8 mouse cellular contexts compared by ENCODE assay signal in the genomic region with DNA sequence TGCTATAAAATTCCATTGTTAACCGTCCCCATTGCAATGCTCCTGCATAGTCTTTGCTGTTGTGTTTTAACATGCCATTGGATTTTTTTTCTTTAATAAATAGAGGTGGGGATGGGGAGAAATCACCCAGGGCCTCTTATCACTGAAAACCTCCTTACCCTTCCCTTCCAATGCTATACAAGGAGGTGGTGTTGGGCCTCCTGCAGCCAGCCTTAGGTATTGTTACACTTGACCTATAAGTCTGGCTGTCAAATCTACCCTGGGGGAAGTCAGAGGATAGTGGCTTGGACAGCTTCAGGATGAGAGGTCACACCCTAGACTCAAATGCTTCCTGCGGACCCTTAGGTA. TPM values are rescaled to one million over a fixed set of nuclear protein-coding genes. Genes with fewer than 3 reads are reported as not detected.
DNase-seq lines count a peak whose midpoint lies in the region; ATAC-seq and TF ChIP-seq lines count a peak whose summit lies in the region.

No protein-coding gene starts in this region.

- 40% methylated on average over 2 of the region's 2 CpGs for WGBS in heart, postnatal 0 days
- WGBS in hindbrain, embryonic 16.5 days, result 31% methylated on average over 2 of the region's 2 CpGs
- WGBS in midbrain, embryonic 15.5 days, result 34% methylated on average over 2 of the region's 2 CpGs

- H3K36me3 ChIP-seq in heart, postnatal 0 days (replicated peaks; ENCODE audit: control insufficient read depth, insufficient read depth, low read length), result no peaks in the 10 kb centered on the region
- H3K36me3 ChIP-seq in hindbrain, embryonic 16.5 days (ENCODE audit: control insufficient read depth, insufficient read depth, low read length), result no peaks in the 10 kb centered on the region
- no peaks in the 10 kb centered on the region for H3K36me3 ChIP-seq in midbrain, embryonic 15.5 days (replicated peaks)

- no peak for DNase-seq in heart, postnatal 0 days (ENCODE audit: low spot score)
- DNase-seq in heart, adult 11 months, result no peak
- DNase-seq in gastrocnemius, postnatal 4 days (ENCODE audit: low spot score in 2 of 2), result no peak
- no peak for DNase-seq in right cerebral cortex, postnatal 4 days
- no peak for DNase-seq in cerebellum, postnatal 10 days

- no peaks in the 10 kb centered on the region for H3K9me3 ChIP-seq in heart, postnatal 0 days (replicated peaks; ENCODE audit: control insufficient read depth, low read length)
- no peaks in the 10 kb centered on the region for H3K9me3 ChIP-seq in hindbrain, embryonic 16.5 days (ENCODE audit: control insufficient read depth, low read length)
- H3K9me3 ChIP-seq in midbrain, embryonic 15.5 days, result no peaks in the 10 kb centered on the region

- H3K27me3 ChIP-seq in heart, postnatal 0 days (ENCODE audit: control insufficient read depth, insufficient read depth, low read length), result no peaks in the 10 kb centered on the region
- no peaks in the 10 kb centered on the region for H3K27me3 ChIP-seq in hindbrain, embryonic 16.5 days (replicated peaks; ENCODE audit: control insufficient read depth, insufficient read depth, low read length)
- H3K27me3 ChIP-seq in midbrain, embryonic 15.5 days (replicated peaks), result no peaks in the 10 kb centered on the region

- ATAC-seq in heart, postnatal 0 days (ENCODE audit: insufficient read depth, low read depth), result no peak; the same call in 1 of the 2 replicates
- peak; percentile 72 for ATAC-seq in hindbrain, embryonic 16.5 days
- ATAC-seq in midbrain, embryonic 15.5 days (replicated peaks), result no peak

- peak overlapping the region; percentile 86 for H3K4me2 ChIP-seq in heart, postnatal 0 days (ENCODE audit: low read depth, low read length)
- peak overlapping the region; percentile 82 for H3K4me2 ChIP-seq in hindbrain, embryonic 16.5 days (ENCODE audit: low read length)
- H3K4me2 ChIP-seq in midbrain, embryonic 15.5 days, result peak overlapping the region; percentile 57

- TF ChIP-seq EP300 in heart, postnatal 0 days (IDR thresholded peaks at IDR 0.05; ENCODE audit: low read depth), result no peak

- peaks cover 13% of the 10 kb centered on the region for H3K4me1 ChIP-seq in heart, postnatal 0 days (ENCODE audit: control insufficient read depth, insufficient read depth)
- H3K4me1 ChIP-seq in brown adipose tissue, adult 24 weeks (ENCODE audit: control insufficient read depth, insufficient read depth, insufficient read length, low read length), result peaks cover 9% of the 10 kb centered on the region; the same call in 1 of the 2 replicates
- H3K4me1 ChIP-seq in hindbrain, embryonic 16.5 days (ENCODE audit: control insufficient read depth, insufficient read depth, low read depth, low read length), result peaks cover 17% of the 10 kb centered on the region
- H3K4me1 ChIP-seq in midbrain, embryonic 15.5 days, result peaks cover 22% of the 10 kb centered on the region

- H3K27ac ChIP-seq in heart, postnatal 0 days (ENCODE audit: low read depth), result 0 out of 2 replicates have a peak overlapping the region, but pooled peaks have one; percentile 87
- 0 out of 2 replicates have a peak overlapping the region, but pooled peaks have one; percentile 8 for H3K27ac ChIP-seq in brown adipose tissue, adult 24 weeks (replicated peaks; ENCODE audit: low read depth, low read length)
- peak overlapping the region; percentile 94 for H3K27ac ChIP-seq in hindbrain, embryonic 16.5 days (ENCODE audit: low read depth, low read length)
- peak overlapping the region; percentile 96 for H3K27ac ChIP-seq in midbrain, embryonic 15.5 days

- TF ChIP-seq CTCF in heart, postnatal 0 days (IDR thresholded peaks at IDR 0.05; ENCODE audit: low read depth), result no peak

- peak overlapping the region; percentile 98 for H3K4me3 ChIP-seq in heart, postnatal 0 days (ENCODE audit: low read depth, low read length)
- peak overlapping the region; percentile 97; the same call in 1 of the 2 replicates for H3K4me3 ChIP-seq in brown adipose tissue, adult 24 weeks (ENCODE audit: insufficient read depth, low read depth, low read length)
- peak overlapping the region; percentile 96 for H3K4me3 ChIP-seq in hindbrain, embryonic 16.5 days (ENCODE audit: low read length)
- H3K4me3 ChIP-seq in midbrain, embryonic 15.5 days, result peak overlapping the region; percentile 91

- 0 out of 2 replicates have a peak overlapping the region, but pooled peaks have one; percentile 91 for H3K9ac ChIP-seq in heart, postnatal 0 days (replicated peaks; ENCODE audit: low read depth, low read length)
- peak overlapping the region; percentile 98 for H3K9ac ChIP-seq in hindbrain, embryonic 16.5 days (ENCODE audit: low read depth, low read length)
- H3K9ac ChIP-seq in midbrain, embryonic 15.5 days, result peak overlapping the region; percentile 93

RNA-seq across cellular contexts. Expression of gene Fam171a1, which starts 3.8 kb away (rescaled TPM):
- total RNA-seq in heart, postnatal 0 days (2014; rRNA removed; ENCODE audit: low replicate concordance), result 28.1 and 31.1 TPM in 2 replicates
- polyA plus RNA-seq in heart, postnatal 0 days (2015; fragmentation: Nextera tagmentation; extraction: Ambion mirVana), result 14.8 and 15.4 TPM in 2 replicates
- polyA plus RNA-seq in brown adipose tissue, adult 24 weeks (2012; ENCODE audit: insufficient read depth, insufficient read length, missing spikeins), result 5.2 and 10.0 TPM in 2 replicates
- polyA plus RNA-seq in hindbrain, embryonic 16.5 days (2015; fragmentation: Nextera tagmentation; extraction: Ambion mirVana), result 37.4 and 51.0 TPM in 2 replicates
- 48.3 and 49.8 TPM in 2 replicates for polyA plus RNA-seq in midbrain, embryonic 15.5 days (2015; fragmentation: Nextera tagmentation; extraction: Ambion mirVana)
- 10 to 100 TPM; 22.6 to 24.7 TPM for total RNA-seq in gastrocnemius, postnatal 4 days (2021)

Comparison
In these comparisons a context has a peak if more than half of its experiments do, and no peak if none do; other contexts are left out.
1. H3K27ac ChIP-seq: peak in every context shown above with its lines; median percentile 96 in midbrain, embryonic 15.5 days; 94 in hindbrain, embryonic 16.5 days; 87 in heart, postnatal 0 days; 8 in brown adipose tissue, adult 24 weeks.